Mouse (Mus musculus) forebrain, embryonic 15.5 days (tissue): ENCODE data around the gene Lars2. TPM values are rescaled to one million over a fixed set of nuclear protein-coding genes. Genes with fewer than 3 reads are reported as not detected.

Source experiments
- ATAC-seq: fragments of 200-750 bp; cut with Nextera tagmentation; replicated peaks from 2 replicates; pipeline ENCODE4 v1.8.0; 2017; ENCODE audit warnings: mild to moderate bottlenecking, moderate TSS enrichment, moderate library complexity
- H3K27ac ChIP-seq: fragments of 300-500 bp; sonication (generic); replicated peaks from 2 replicates; pipeline ENCODE4 v1.5.1; 2015; ENCODE audit warnings: mild to moderate bottlenecking, inconsistent platforms
- H3K27me3 ChIP-seq: fragments of 300-500 bp; sonication (generic); 2 replicates; pipeline ENCODE4 v1.6.1; 2015; ENCODE audit warnings: inconsistent platforms
- H3K36me3 ChIP-seq: fragments of 300-500 bp; sonication (generic); 2 replicates; pipeline ENCODE4 v1.6.1; 2015; ENCODE audit warnings: mild to moderate bottlenecking, inconsistent platforms
- H3K4me1 ChIP-seq: fragments of 300-500 bp; sonication (generic); 2 replicates; pipeline ENCODE4 v1.6.1; 2015; ENCODE audit warnings: inconsistent platforms
- H3K4me2 ChIP-seq: fragments of 300-500 bp; sonication (generic); replicated peaks from 2 replicates; pipeline ENCODE4 v1.6.1; 2015; ENCODE audit warnings: mild to moderate bottlenecking, inconsistent platforms
- H3K4me3 ChIP-seq: fragments of 300-500 bp; sonication (generic); 2 replicates; pipeline ENCODE4 v1.5.1; 2015; ENCODE audit warnings: mild to moderate bottlenecking, inconsistent platforms
- H3K9ac ChIP-seq: fragments of 300-500 bp; sonication (generic); replicated peaks from 2 replicates; pipeline ENCODE4 v1.6.1; 2015; ENCODE audit warnings: mild to moderate bottlenecking, inconsistent platforms
- H3K9me3 ChIP-seq: fragments of 300-500 bp; sonication (generic); 2 replicates; pipeline ENCODE4 v1.6.1; 2016; ENCODE audit warnings: inconsistent platforms
- WGBS: fragments of 180-500 bp; shearing (Covaris S2); methylation state at CpG from one replicate; pipeline ENCODE4 v1.1.7; 2015; ENCODE audit warnings: mixed read lengths; 5-methylcytosine and 5-hydroxymethylcytosine counted together
- polyA plus RNA-seq: library from polyadenylated mRNA; unstranded; fragments of >200 nt; fragmentation: Nextera tagmentation; extraction: Ambion mirVana; gene quantifications from 2 replicates; pipeline ENCODE4 v1.2.1, GENCODE M21; 2015

Gene Lars2
- polyA plus RNA-seq, 1 experiment from 2014 or later, result 924 TPM

DNA sequence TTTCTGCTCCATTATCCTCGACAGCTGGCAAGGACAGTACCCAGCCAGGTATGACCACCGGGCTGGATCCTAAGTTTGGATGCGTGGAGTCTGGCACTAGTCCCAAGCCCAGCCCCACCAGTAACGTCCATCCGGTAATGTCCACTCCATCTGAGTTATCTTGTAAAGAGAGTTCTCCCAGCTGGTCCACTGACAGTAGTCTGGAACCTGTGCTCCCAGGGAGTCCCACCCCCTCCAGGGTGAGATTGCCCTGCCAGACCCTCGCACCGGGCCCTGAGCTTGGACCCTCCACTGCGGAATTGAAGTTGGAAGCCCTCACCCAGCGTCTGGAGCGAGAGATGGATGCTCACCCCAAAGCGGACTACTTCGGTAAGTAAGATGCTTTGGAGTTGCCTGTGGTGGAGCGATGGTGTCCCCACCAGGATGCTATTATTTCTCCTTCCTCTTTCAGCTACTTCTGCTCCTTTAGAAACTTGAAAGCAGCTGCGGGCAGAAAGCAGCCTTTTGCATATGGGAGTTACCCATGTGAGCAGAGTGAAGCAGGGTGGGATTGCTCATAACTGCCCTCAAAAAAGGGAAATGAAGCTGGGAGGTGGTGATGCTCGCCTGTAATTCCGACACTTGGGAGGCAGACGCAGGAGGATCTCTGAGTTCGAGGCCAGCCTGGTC lies 113.7 kb downstream of the Lars2 start:
- Histone ChIP-seq H3K9ac (no peak overlapping the region), H3K9me3 (no peaks in the 10 kb centered on the region), H3K4me3 (peak overlapping the region; percentile 75), H3K4me2 (peak overlapping the region; percentile 61), H3K27me3 (no peaks in the 10 kb centered on the region), H3K4me1 (peaks cover 29% of the 10 kb centered on the region), H3K27ac (no peak overlapping the region), H3K36me3 (no peaks in the 10 kb centered on the region)
- no peak for ATAC-seq
- WGBS, result 80% methylated on average over 18 of the region's 18 CpGs

DNA sequence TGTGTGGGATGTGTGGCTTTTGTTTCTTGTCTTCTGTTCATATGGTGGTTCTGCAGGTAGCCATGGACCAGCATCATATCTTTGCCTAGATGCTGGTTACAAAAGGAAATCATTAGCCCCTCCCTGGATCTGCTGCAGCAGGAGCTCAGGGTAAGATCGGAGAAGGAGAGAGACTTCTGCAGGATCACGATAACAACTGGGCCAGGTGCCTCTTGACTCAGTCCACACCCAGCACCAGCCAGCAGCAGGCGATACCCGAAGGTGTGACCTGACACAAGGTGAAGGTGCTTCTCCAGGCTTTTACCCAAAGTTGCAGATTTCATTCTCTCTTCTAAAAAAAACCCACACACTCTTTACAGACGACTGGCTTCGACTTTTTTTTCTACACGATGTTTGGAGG lies 114.4 kb downstream of the Lars2 start:
- no peak overlapping the region for H3K27ac ChIP-seq
- no peak for ATAC-seq
- WGBS, result 71% methylated on average over 7 of the region's 7 CpGs
- peaks cover 29% of the 10 kb centered on the region for H3K4me1 ChIP-seq
- no peak overlapping the region; the same call in 1 of the 2 replicates for H3K4me3 ChIP-seq
- H3K36me3 ChIP-seq, result no peaks in the 10 kb centered on the region
- H3K9ac ChIP-seq, result no peak overlapping the region
- peak overlapping the region; percentile 61 for H3K4me2 ChIP-seq
- H3K9me3 ChIP-seq, result no peaks in the 10 kb centered on the region
- no peaks in the 10 kb centered on the region for H3K27me3 ChIP-seq

- Histone ChIP-seq H3K4me2 (no peak overlapping the region), H3K9me3 (no peaks in the 10 kb centered on the region), H3K36me3 (no peaks in the 10 kb centered on the region), H3K9ac (no peak overlapping the region), H3K4me3 (no peak overlapping the region), H3K4me1 (peaks cover 26% of the 10 kb centered on the region), H3K27me3 (no peaks in the 10 kb centered on the region), H3K27ac (no peak overlapping the region)
- no peak for ATAC-seq
- WGBS, result 96% methylated on average over 1 of the region's 1 CpGs
Measured at GRCm38 (mm10) chr9:123483598-123483997, 116.9 kb downstream of the Lars2 start.

DNA sequence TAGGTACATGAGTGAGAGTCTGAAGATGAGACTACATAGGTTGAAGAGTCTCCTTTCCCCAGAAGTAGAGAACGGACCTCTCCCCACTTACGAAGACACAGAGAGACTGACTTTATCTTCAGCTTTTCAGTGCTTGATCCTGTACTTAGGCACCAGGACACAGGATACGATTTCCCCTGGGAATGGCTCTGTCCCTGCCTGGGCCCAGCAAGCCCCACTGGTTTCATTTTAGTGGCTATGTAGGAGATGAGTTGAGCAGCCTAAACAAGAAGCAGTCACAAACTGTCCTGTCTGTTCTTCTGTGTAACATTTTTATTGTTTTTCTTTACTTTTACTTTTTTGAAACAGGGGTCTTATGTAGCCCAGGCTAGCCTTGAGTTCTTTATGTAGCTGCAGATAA lies 118.1 kb downstream of the Lars2 start:
- H3K27me3 ChIP-seq, result no peaks in the 10 kb centered on the region
- no peak for ATAC-seq
- no peaks in the 10 kb centered on the region for H3K9me3 ChIP-seq
- no peak overlapping the region for H3K4me3 ChIP-seq
- H3K4me2 ChIP-seq, result no peak overlapping the region
- no peak overlapping the region for H3K9ac ChIP-seq
- H3K36me3 ChIP-seq, result no peaks in the 10 kb centered on the region
- peaks cover 14% of the 10 kb centered on the region for H3K4me1 ChIP-seq
- 91% methylated on average over 3 of the region's 3 CpGs for WGBS
- no peak overlapping the region for H3K27ac ChIP-seq

GRCm38 (mm10) chr9:123485561-123485960 lies 118.8 kb downstream of the Lars2 start:
- H3K9me3 ChIP-seq, result no peaks in the 10 kb centered on the region
- no peak overlapping the region for H3K9ac ChIP-seq
- H3K4me3 ChIP-seq, result no peak overlapping the region
- no peaks in the 10 kb centered on the region for H3K27me3 ChIP-seq
- ATAC-seq, result no peak
- no peak overlapping the region for H3K4me2 ChIP-seq
- no peaks in the 10 kb centered on the region for H3K36me3 ChIP-seq
- H3K27ac ChIP-seq, result no peak overlapping the region
- peaks cover 6% of the 10 kb centered on the region; the same call in 1 of the 2 replicates for H3K4me1 ChIP-seq
- 89% methylated on average over 4 of the region's 4 CpGs for WGBS

DNA sequence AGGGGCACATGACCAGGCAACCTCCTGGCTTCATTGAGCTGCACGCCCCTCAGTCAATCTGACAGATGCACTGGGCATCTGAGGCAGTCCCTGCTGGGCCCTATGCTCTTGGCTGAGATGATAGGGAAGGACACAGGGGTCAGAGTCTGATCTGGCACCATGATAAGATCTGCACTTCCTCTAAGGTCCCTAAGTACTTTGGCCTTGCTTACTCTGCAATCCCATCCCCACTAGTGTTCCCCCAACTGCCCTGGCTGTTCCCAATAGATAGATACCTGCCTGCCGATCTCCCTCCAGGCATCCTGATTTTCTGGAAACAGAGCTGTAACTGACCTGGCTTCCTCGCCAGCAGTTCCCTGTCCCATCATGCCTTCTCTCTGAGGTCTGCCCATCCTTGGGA lies 119.9 kb downstream of the Lars2 start:
- Histone ChIP-seq H3K4me2 (no peak overlapping the region), H3K9ac (no peak overlapping the region), H3K36me3 (no peaks in the 10 kb centered on the region), H3K27ac (no peak overlapping the region), H3K4me1 (peaks cover 4% of the 10 kb centered on the region; the same call in 1 of the 2 replicates), H3K27me3 (no peaks in the 10 kb centered on the region), H3K4me3 (no peak overlapping the region), H3K9me3 (no peaks in the 10 kb centered on the region)
- WGBS, result 84% methylated on average over 3 of the region's 3 CpGs
- ATAC-seq, result no peak

DNA sequence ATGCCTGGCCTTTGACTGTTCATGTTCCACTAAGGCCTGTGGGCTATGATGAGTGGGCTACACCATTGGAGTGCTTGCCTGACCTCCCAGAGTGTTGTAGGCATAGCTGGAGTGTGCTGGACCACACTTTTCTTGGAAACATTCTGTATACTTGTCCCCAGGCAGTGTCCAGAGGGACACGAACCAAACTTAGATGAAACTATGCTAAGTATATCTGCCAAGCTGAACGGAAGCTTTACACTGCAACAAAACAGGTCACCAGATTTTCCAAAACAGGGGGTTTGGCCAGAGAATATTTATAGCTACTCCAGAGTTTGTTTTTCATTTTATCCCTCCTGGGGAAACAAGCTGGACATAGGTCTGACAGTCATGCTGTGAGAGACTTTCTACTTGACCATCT lies 122.3 kb downstream of the Lars2 start:
- no peaks in the 10 kb centered on the region for H3K36me3 ChIP-seq
- peaks cover 8% of the 10 kb centered on the region for H3K4me1 ChIP-seq
- 84% methylated on average over 2 of the region's 2 CpGs for WGBS
- no peak for ATAC-seq
- H3K4me3 ChIP-seq, result no peak overlapping the region
- no peak overlapping the region for H3K9ac ChIP-seq
- no peaks in the 10 kb centered on the region for H3K9me3 ChIP-seq
- no peaks in the 10 kb centered on the region for H3K27me3 ChIP-seq
- no peak overlapping the region for H3K27ac ChIP-seq
- H3K4me2 ChIP-seq, result no peak overlapping the region

GRCm38 (mm10) chr9:123489727-123490343 lies 123.1 kb downstream of the Lars2 start:
- ATAC-seq, result no peak
- Histone ChIP-seq H3K4me2 (no peak overlapping the region), H3K27me3 (no peaks in the 10 kb centered on the region), H3K4me3 (no peak overlapping the region), H3K4me1 (peaks cover 8% of the 10 kb centered on the region), H3K9ac (no peak overlapping the region), H3K36me3 (no peaks in the 10 kb centered on the region), H3K9me3 (no peaks in the 10 kb centered on the region), H3K27ac (no peak overlapping the region)
- WGBS, result 81% methylated on average over 9 of the region's 9 CpGs

- Histone ChIP-seq H3K4me1 (peaks cover 8% of the 10 kb centered on the region), H3K27ac (no peak overlapping the region), H3K36me3 (no peaks in the 10 kb centered on the region), H3K4me3 (no peak overlapping the region), H3K9me3 (no peaks in the 10 kb centered on the region), H3K27me3 (no peaks in the 10 kb centered on the region), H3K4me2 (no peak overlapping the region), H3K9ac (no peak overlapping the region)
- WGBS, result 82% methylated on average over 5 of the region's 5 CpGs
- ATAC-seq, result no peak
Measured at GRCm38 (mm10) chr9:123490930-123491329, 124.2 kb downstream of the Lars2 start.

DNA sequence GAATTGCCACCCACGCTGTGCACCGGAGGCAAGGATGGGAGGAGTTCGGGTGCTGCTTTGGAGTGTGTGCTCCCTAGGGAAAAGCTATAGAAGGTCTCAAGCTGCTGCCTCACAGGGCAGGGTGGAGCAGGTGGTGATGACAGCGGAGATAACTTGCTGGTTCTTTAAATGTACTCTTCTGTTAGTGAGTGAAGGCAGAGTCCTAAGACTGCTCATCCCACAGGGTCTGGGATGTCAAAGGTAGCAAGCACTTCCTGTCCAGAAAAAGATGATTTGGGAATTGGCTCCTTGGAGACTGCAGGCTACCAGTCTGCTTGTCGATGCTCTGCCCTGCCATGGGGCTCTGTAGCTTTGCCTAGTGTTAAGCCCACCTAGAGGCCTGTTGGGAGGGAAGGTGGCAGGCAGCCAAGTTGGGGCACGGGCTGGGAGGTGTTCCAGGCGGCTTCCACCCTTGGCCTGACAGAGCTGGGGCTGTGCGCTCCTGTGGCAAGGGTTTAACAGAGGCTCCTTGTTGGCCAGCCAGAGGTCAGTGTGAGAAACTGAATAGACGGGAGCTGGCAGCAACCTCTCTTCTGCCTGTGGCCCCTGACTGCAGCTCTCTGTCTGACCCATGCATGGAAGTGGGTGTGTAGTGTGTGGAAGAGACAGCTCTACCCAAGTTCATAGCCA lies 125.3 kb downstream of the Lars2 start:
- ATAC-seq, result peak; percentile 96
- WGBS, result 49% methylated on average over 9 of the region's 9 CpGs
- no peak overlapping the region for H3K4me3 ChIP-seq
- H3K27me3 ChIP-seq, result no peaks in the 10 kb centered on the region
- H3K36me3 ChIP-seq, result no peaks in the 10 kb centered on the region
- peak overlapping the region; percentile 11; the same call in 1 of the 2 replicates for H3K27ac ChIP-seq
- no peak overlapping the region for H3K9ac ChIP-seq
- H3K4me2 ChIP-seq, result no peak overlapping the region
- no peaks in the 10 kb centered on the region for H3K9me3 ChIP-seq
- peaks cover 15% of the 10 kb centered on the region for H3K4me1 ChIP-seq

DNA sequence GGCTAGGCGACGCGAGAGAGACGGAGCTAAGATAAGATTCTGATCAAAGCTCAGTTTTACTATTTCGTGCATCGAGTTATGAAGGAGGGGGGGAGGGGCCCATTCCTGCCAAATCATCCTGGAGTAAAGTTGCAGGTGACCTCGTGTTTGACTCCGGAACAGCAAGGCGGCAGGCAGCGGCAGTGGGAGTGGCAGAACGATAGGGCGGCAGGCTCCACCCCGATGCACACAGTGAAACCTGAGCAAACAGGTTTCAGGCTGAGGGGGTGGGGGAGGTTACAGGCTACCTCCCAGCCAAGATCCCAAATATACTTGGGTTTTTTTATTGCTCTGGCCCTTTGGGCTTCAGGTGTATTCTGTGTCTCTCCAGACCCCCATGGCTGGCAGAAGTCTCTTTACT lies 129.9 kb downstream of the Lars2 start:
- ATAC-seq, result no peak
- no peaks in the 10 kb centered on the region for H3K36me3 ChIP-seq
- no peak overlapping the region for H3K9ac ChIP-seq
- 18% methylated on average over 13 of the region's 13 CpGs for WGBS
- H3K4me2 ChIP-seq, result peak overlapping the region; percentile 15; the same call in 1 of the 2 replicates
- 0 out of 2 replicates have a peak overlapping the region, but pooled peaks have one; percentile 2 for H3K4me3 ChIP-seq
- H3K27ac ChIP-seq, result no peak overlapping the region
- no peaks in the 10 kb centered on the region for H3K9me3 ChIP-seq
- H3K4me1 ChIP-seq, result peaks cover 14% of the 10 kb centered on the region
- H3K27me3 ChIP-seq, result no peaks in the 10 kb centered on the region

DNA sequence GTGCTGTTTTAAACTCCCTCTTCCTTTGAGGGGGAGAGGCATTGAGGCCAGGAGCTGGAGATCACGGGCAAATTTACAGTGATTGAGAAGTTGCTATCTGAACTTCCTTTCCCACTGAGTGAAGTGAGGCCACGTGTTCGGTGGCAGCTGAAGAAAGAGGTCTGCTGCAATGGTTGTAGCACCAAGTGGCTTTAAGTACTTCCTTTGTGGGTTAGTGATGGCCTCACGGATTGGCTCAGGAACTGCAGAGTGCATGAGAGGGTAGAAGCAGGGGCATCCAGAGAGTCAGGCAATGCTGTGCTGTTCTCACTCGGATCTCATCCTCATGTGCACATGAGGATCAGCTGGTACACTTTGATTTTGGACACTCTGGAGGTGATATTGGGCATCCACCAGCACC lies 131.2 kb downstream of the Lars2 start:
- Histone ChIP-seq H3K36me3 (no peaks in the 10 kb centered on the region), H3K9me3 (no peaks in the 10 kb centered on the region), H3K27me3 (no peaks in the 10 kb centered on the region), H3K4me3 (no peak overlapping the region), H3K9ac (no peak overlapping the region), H3K4me1 (peaks cover 7% of the 10 kb centered on the region; the same call in 1 of the 2 replicates), H3K27ac (no peak overlapping the region), H3K4me2 (no peak overlapping the region)
- no peak for ATAC-seq
- WGBS, result 83% methylated on average over 5 of the region's 5 CpGs
